Mouse (Mus musculus): Measurements from ENCODE around the gene Rasa2.
"Not testable (repeated sequence)": the region's sequence is repeated elsewhere in the genome, so short reads cannot be mapped to it uniquely, and the experiment has no call there.

Rasa2 gene

GRCm38 (mm10) chr9:96526011-96526410, 105.4 kb downstream of the Rasa2 start:
- DNase-seq (ENCODE audit: low spot score) = no peak

- no peak for DNase-seq (ENCODE audit: low spot score)
Observed at GRCm38 (mm10) chr9:96524972-96525506, 106.4 kb downstream of the Rasa2 start, which contains the start of gene Gm28729. TSS of gene Gm28729 (minus strand) at chr9:96525264.

- DNase-seq (ENCODE audit: low spot score) = no peak
Observed at GRCm38 (mm10) chr9:96523148-96523547, 108.3 kb downstream of the Rasa2 start.

GRCm38 (mm10) chr9:96521574-96521973, 109.8 kb downstream of the Rasa2 start:
- not testable (repeated sequence) for DNase-seq (ENCODE audit: low spot score)

- no peak for DNase-seq (ENCODE audit: low spot score)
Observed at GRCm38 (mm10) chr9:96517429-96517828, 114.0 kb downstream of the Rasa2 start.

- no peak for DNase-seq (ENCODE audit: low spot score)
Observed at GRCm38 (mm10) chr9:96516806-96517205, 114.6 kb downstream of the Rasa2 start.

GRCm38 (mm10) chr9:96515737-96516136, 115.7 kb downstream of the Rasa2 start:
- no peak for DNase-seq (ENCODE audit: low spot score)

- no peak for DNase-seq (ENCODE audit: low spot score)
Observed at GRCm38 (mm10) chr9:96514278-96514677, 117.1 kb downstream of the Rasa2 start.

- DNase-seq (ENCODE audit: low spot score) = peak; percentile 17
Observed at GRCm38 (mm10) chr9:96506011-96506498, 125.4 kb downstream of the Rasa2 start.

GRCm38 (mm10) chr9:96505156-96505555, 126.3 kb downstream of the Rasa2 start:
- DNase-seq (ENCODE audit: low spot score) = no peak

- no peak for DNase-seq (ENCODE audit: low spot score)
Observed at GRCm38 (mm10) chr9:96504116-96504895, 127.1 kb downstream of the Rasa2 start.

- DNase-seq (ENCODE audit: low spot score) = no peak
Observed at GRCm38 (mm10) chr9:96502856-96503610, 128.4 kb downstream of the Rasa2 start.

- no peak for DNase-seq (ENCODE audit: low spot score)
Observed at GRCm38 (mm10) chr9:96501217-96501616, 130.2 kb downstream of the Rasa2 start.

- peak; percentile 56 for DNase-seq (ENCODE audit: low spot score)
Observed at GRCm38 (mm10) chr9:96493212-96493611, 138.2 kb downstream of the Rasa2 start.

- no peak for DNase-seq (ENCODE audit: low spot score)
Observed at GRCm38 (mm10) chr9:96491810-96492209, 139.6 kb downstream of the Rasa2 start.

Data from MN1 (cell line).